Mouse (Mus musculus) frontal cortex, adult 2 months (tissue): Measurements from ENCODE around the gene Eef1a1. TPM values are rescaled to one million over a fixed set of nuclear protein-coding genes. Genes with fewer than 3 reads are reported as not detected.

Source experiments
- DNase-seq, 2 experiments: peaks; one replicate each; pipeline ENCODE4 v3.0.0; 2022; ENCODE audit warnings: low spot score in 1 of 2; ENCODE audit errors: extremely low spot score in 1 of 2
- polyA plus RNA-seq: library from polyadenylated mRNA; depleted of rRNA; stranded (reverse); fragments of >200 nt; gene quantifications from 2 replicates; pipeline ENCODE4 v1.2.3, GENCODE M21; 2012; rRNA removed

Gene Eef1a1
- polyA plus RNA-seq, 1 experiment = 3,677 TPM

DNA sequence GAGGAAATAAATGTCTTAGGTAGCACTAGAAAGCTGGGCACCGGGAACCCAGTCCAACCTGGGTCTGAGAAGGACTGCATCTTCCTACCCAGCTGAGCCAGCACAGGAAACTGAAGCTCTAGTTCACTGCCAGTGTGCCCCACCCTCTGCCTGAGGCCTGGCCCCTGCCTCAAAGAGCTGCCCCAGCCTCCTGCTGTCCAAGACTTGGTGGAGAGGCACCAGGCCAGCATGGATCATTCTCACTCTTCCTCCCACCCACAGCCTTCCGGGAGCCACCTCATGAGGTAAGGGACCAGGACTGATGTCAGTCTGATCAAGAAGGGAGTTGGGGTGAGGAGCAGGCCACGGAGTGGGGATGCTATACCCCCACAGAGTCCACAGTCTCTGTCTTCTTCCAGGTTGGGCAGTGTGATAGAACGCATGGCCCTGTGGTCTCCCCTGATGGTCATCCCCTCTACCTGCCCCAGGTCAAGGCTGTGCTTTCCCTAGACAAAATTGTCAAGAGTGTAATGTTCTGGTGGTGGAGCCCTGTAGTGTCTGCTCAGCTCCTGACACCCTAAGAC is 60.0 kb downstream of the Eef1a1 start:
- no peak for DNase-seq

Other genes with a start within 250 kb of the Eef1a1 start
- gene Gm3776, start 232.0 kb downstream of the Eef1a1 start, polyA plus RNA-seq = not detected in 2 replicates
- gene Gm10639, start 199.2 kb downstream of the Eef1a1 start, polyA plus RNA-seq = not detected in 2 replicates
- not detected in 2 replicates for gene Omt2a, start 174.4 kb downstream of the Eef1a1 start, polyA plus RNA-seq
- not detected in 2 replicates for gene Omt2b, start 161.6 kb downstream of the Eef1a1 start, polyA plus RNA-seq
- gene Gsta2, start 133.4 kb downstream of the Eef1a1 start, polyA plus RNA-seq = 0.21 TPM in 1 of 2 replicates, not detected in the other
- 0.18 TPM in 1 of 2 replicates, not detected in the other for gene Dppa5a, start 121.0 kb downstream of the Eef1a1 start, polyA plus RNA-seq
- gene Ooep, start 110.4 kb downstream of the Eef1a1 start, polyA plus RNA-seq = 0.06 and 0.08 TPM in 2 replicates
- gene Ddx43, start 93.4 kb downstream of the Eef1a1 start, polyA plus RNA-seq = 0.19 and 0.30 TPM in 2 replicates
- gene Cgas, start 45.9 kb downstream of the Eef1a1 start, polyA plus RNA-seq = 0.59 and 0.90 TPM in 2 replicates
- 27.5 and 33.9 TPM in 2 replicates for gene Mto1, start 40.9 kb downstream of the Eef1a1 start, polyA plus RNA-seq
- 0.68 and 0.80 TPM in 2 replicates for gene Gm17324, start 40.4 kb downstream of the Eef1a1 start, polyA plus RNA-seq
- 14.7 and 17.1 TPM in 2 replicates for gene Slc17a5, start 98.9 kb upstream of the Eef1a1 start, polyA plus RNA-seq
- 0.17 and 0.22 TPM in 2 replicates for gene Cd109, start 126.4 kb upstream of the Eef1a1 start, polyA plus RNA-seq